Mouse (Mus musculus): ENCODE data around the gene Pdzrn4.
"Not testable (repeated sequence)": the region's sequence is repeated elsewhere in the genome, so short reads cannot be mapped to it uniquely, and the experiment has no call there.

Pdzrn4 gene

DNA sequence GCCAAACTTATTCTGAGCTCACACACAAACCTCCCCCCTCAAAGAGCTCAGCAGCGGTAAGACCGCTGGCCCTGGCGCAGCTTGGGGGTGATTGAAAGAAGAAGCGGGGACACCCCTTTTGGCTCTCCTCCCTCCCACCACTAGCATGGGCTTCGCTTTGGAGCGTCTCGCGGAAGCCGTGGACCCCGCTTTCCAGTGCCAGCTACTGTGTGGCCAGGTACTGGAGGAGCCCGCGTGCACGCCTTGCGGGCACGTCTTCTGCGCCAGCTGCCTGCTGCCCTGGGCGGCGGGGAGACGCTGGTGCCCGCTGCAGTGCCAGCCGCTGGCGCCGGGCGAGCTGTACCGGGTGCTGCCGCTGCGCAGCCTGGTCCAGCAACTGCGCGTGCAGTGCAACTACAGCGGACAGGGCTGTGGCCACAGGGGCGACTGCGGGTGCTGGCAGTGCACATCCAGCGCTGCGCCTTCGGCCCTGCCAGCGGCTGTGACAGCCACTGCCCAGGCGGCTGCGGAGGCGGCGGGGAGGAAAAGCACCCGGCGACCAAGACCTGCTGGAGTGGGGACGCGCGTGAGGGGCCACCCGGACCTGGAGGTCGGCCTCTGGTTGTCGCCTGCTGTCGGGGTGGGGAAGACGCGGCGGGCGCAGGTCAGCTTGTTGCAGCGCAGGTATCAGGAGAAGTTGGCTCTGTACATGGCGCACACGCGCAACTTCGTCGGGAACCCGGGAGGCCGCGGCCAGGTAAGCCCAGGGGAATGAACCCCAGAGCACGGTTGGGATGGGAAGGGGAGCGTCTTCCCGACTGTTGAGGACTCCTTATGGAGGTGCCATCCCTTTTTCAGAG is at the start of gene Pdzrn4:
TSS of gene Pdzrn4 (plus strand) at position 112 of the 839 bp plus-strand sequence.
- peak; percentile 68 for DNase-seq

- DNase-seq = no peak
Observed at GRCm38 (mm10) chr15:92347426-92347825, 49.3 kb upstream of the Pdzrn4 start.

- peak; percentile 64 for DNase-seq
Observed at GRCm38 (mm10) chr15:92347902-92348301, 48.8 kb upstream of the Pdzrn4 start.

DNA sequence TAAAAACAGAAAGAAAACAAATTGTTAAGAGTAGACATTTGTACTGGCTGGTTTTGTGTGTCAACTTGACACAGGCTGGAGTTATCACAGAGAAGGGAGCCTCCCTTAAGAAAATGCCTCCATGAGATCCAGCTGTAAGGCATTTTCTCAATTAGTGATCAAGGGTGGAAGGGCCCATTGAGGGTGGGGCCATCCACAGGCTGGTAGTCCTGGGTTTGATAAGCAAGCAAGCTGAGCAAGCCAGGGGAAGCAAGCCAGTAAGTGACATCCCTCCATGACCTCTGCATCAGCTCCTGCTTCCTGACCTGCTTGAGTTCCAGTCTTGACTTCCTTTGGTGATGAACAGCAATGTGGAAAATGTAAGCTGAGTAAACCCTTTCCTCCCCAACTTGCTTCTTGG is 48.2 kb upstream of the Pdzrn4 start:
- DNase-seq = not testable (repeated sequence)

DNA sequence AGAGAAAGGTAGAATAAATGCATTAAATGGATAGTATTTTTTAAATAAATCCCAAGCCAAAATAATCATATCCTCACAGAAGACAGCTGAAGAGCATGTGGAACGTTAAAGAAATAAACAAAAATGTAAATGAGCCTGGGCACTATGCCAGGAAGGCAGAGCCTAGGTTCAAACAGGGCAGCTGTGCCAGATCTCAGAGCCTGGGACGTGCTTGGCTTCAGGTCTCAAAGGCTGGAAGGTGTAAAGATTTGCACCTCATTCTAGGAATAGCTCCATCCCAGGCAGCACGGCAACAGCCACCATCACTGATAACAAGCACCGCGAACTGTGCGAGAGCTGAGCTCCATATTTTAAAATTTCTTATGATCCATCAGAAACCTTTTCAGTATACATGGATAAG is 32.5 kb upstream of the Pdzrn4 start:
- no peak for DNase-seq

DNA sequence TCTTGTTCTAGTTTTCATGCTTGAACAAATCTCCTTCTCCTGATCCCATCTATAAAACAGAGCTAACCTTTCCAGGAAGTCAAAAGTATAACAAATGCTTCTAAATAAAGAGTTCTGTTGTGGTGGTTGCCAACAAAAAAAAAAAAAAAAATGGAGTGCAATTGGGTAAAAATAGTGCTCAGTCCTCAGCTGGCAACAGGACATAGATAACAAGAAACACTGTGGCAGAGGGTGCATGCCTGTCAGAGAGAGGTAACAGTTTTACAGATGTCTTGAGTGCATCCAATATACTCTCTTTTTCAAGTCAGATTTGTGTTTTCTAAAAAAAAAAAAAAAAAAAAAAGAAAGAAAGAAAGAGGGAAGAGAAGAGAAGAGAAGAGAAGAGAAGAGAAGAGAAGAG is 32.1 kb upstream of the Pdzrn4 start:
- no peak for DNase-seq

DNA sequence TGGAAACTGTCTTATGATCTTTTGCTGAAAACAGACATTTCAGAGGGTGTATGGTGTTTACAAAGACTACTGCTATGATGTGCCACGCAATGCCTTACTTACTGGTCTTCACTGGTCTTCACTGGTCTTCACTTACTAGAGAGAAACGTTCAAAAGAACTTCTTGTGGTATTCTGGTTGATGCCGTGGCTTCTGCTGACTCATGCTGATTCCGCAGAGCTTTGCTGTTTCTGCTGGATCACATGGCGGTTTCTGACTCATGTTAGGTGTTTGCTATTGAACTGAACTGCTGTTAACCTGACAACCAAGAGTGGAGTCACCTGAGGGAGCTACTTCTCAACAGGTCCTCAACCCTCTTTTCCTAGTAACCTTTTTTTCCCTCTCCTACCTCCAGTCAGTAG is 1.9 kb upstream of the Pdzrn4 start:
- no peak for DNase-seq

- DNase-seq = no peak
Observed at GRCm38 (mm10) chr15:92398747-92399146, 2.1 kb downstream of the Pdzrn4 start.

- DNase-seq = no peak
Observed at GRCm38 (mm10) chr15:92399278-92399677, 2.6 kb downstream of the Pdzrn4 start.

GRCm38 (mm10) chr15:92401554-92401953 is 4.9 kb downstream of the Pdzrn4 start:
- DNase-seq = no peak

DNA sequence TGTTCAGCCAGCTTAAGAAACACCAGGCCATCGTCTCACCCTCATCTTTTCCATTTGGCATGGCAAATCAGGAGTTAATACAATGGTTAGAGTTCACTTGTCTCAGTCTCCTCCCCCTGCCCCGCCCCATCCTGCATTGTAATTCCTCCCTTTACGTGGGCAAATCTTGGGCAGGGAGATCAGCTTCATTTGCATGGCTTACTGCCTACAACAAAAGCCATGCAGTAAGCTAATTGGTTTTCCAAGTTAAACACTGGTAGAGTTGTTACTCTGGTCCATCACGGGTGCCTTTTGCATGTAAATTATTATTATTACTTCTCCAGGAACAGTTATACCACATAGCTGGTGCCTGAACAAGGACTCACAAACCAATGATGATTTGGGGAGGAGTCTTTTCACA is 18.6 kb downstream of the Pdzrn4 start:
- DNase-seq = no peak

GRCm38 (mm10) chr15:92416141-92416540 is 19.5 kb downstream of the Pdzrn4 start:
- DNase-seq = no peak

DNA sequence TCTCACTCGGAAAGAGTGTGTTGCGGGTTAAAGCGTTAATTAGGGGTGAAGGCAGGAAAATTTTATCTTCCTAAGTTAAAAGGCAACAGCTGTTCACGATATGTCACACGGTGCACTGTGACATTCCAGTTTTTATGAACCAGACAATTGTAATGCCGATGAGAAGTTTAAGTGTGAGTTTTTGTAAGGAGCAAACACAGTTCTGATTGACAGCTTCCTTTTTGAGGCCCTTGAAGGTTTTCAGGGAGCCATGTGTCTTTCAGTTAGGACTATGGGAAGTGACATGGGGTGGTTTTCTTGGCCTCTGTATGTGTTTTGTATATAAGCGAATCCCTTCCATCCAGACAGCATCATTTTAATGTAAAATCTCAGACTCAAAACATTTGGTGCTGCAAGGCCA is 20.0 kb downstream of the Pdzrn4 start:
- no peak for DNase-seq

DNA sequence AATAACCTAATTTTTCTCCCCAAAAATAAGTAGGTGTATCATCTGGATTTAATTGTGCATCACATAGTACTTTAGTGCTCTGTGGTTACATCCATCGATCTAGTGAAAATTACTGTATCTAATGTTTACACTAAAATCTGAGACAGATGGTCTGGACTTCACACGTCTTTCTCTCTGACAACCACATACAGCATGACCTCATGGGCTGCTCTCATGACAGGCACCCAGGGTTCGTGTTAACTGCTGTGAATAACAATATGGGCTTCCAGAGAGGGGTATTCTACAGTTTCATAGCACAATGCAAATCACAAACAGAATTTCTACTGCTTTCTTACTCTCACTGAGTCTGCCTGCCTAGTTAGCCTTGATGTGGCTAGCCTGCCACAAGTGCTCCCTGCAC is 20.4 kb downstream of the Pdzrn4 start:
- DNase-seq = peak; percentile 22

DNA sequence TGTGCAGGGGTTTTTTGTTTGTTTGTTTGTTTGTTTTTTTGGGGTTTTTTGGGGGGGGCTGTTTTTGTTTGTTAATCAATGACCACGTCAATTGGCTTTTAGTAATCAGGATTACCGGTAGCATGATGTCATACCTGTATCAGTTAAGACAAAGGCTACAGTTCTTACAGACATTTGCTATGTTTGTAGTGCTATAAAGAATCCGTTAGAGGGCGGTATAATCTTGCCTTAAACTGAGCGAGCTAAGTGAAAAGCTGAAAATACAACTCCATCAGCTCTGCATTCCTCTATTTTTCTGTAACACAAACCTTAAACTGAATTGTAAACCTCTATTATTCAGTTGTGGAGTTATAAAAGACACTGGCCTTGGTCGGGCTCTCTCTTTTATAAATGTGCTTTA is 37.9 kb downstream of the Pdzrn4 start:
- peak; percentile 72 for DNase-seq

- DNase-seq = no peak
Observed at GRCm38 (mm10) chr15:92435306-92435705, 38.6 kb downstream of the Pdzrn4 start.

DNA sequence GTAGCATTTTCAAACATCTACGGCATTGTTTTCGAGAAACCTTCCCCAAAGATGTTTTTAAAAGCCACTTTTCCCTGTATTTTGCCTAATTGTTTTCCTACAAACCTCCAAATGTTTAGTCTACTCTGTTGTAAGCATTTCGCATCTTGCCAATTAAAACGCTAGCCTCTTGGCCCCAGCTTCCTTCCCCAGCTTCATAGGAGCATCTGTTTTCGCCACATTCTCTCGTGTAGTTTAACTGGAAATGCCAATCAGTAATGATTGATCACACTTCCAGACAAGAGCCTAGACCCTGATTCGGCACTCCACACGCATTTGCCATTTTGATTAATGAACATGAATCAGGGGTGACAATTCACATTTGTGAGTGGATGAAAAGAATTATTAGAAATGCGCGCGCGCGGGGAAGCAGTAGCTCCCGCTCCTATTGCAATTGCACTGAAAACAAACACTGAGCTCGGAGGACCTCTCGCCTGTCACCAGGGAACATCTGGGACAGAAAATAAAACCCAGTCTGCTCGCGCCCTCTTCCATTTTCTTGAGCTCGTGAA is 45.0 kb downstream of the Pdzrn4 start:
- peak; percentile 35 for DNase-seq

DNA sequence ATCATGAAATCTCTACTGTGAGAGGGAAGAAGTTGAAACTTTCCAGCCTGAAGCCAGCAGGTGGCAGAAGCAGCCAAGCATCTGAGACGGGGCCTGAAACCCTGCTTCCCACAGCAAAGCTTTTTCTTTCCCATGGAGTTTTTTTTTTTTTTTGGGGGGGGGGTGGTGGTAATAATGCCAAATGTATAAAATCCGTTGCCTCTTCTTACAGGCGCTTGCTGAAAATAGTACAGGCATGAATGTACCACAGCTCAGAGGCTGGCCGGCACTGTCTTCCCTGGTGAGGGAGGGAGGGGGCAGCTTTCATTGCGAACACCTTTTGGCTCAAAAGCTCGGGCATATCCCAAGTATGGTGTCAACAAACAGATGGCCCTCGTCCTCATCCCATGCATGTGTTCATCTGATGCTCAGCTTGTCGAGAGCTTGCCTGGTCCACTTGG is 51.0 kb downstream of the Pdzrn4 start:
- DNase-seq = peak; percentile 59

DNA sequence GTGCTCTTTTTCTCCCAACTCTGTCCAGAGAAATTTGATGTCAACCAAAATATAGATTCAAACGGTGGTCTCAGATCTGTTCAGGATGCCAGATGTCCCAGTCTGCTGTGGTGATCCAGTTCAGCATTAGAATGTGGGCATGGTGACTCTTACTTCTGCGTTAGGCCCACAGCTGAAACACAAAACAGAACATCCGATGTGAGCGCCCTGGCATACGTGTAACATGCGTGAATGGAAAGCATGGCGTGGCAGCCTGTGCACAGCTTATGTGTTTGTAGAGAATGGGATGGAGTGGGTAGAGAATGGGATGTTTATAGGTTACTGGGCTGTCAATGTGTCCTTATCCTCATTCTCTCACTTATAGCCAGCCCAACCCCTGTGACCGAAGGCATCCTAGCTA is 52.4 kb downstream of the Pdzrn4 start:
- DNase-seq = no peak

DNA sequence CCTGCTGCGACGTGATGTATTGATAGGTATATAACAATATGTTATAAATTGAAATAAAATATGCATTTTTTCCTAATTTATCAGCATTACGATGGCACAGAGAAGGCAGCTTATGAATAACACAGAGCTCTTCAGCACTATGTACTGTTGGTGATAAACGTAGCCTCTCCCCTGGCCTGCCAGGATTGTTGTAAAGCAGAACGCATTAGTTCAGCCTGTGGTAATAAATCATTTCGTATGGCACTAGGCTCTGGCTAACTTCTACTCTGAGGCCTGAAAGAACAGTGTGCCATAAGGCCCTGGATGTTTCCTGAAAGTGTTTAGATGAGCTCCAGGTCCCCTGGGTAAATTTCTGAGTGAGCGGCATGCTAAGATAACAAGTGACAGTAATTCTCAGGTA is 55.9 kb downstream of the Pdzrn4 start:
- peak; percentile 31 for DNase-seq

DNA sequence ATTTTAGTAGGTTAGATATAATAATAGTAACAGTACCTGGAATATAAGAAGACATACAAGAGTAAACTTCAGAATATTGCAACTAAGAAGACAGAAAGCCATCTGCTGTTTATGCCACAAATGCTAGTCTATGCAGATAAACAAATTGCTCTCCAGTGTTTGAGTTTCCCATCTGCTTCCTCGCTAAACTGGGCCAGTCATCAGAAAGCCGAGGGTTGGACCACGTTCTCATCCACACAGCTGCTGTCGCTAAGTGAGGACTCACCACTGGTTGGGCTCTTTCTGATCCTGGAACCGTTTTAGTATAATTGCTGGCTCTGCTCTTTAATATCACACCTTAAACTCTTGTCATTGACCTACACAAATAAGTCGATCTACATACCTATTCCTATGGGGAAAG is 85.5 kb downstream of the Pdzrn4 start:
- DNase-seq = no peak

DNA sequence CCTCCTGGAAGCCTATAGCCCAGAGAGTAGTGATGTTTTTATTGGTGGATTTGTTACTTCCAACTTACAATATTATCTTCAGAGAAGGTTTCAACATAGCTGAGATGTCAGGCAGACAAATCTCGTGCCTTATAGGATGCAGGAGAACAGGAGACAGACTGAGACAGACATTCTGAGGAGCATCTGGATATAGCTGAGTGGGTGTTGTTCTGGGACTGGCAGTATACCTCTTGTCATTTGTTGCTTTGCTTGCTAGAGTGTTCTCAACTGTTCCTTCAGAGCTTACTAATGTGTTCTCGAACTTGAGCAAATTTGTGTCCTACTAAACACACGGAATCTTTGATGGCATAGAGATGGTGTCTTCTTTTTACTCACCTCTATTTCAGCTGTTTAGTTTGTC is 94.7 kb downstream of the Pdzrn4 start:
- DNase-seq = no peak

- no peak for DNase-seq
Observed at GRCm38 (mm10) chr15:92495465-92496174, 98.9 kb downstream of the Pdzrn4 start.

DNA sequence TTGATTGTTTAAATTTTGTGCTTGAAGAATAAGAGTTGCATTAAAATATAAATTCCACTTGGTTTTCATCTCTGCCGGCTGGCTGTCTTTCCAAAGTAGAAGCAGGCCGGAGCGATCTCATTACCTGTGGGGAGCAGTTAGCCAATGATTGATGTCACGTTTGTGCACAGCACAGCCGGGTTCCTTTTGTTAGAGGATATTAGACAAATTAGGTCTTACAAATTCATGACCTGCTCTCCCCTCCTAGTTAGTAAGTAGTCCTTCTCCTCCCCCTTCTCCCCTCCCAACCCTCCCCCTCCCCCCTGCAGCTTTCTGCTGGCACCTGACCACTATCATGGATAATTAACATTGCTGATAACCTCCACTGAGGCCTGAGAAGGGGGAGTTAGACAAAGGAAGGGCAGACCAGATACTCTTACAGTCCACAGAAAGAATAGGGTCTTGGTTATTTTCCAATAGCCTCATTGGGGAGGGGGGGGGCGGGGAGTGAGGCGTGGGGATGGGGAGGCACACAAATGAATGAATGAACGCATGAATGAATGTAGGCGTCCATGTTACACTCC is 103.7 kb downstream of the Pdzrn4 start:
- peak; percentile 37 for DNase-seq
